Mouse (Mus musculus): ENCODE measurements around the gene Pde7b. TPM values are rescaled to one million over a fixed set of nuclear protein-coding genes. Genes with fewer than 3 reads are reported as not detected.

The Pde7b gene
- total RNA-seq, 2 experiments from 2014 or later: 37.2 to 37.9 TPM

DNA sequence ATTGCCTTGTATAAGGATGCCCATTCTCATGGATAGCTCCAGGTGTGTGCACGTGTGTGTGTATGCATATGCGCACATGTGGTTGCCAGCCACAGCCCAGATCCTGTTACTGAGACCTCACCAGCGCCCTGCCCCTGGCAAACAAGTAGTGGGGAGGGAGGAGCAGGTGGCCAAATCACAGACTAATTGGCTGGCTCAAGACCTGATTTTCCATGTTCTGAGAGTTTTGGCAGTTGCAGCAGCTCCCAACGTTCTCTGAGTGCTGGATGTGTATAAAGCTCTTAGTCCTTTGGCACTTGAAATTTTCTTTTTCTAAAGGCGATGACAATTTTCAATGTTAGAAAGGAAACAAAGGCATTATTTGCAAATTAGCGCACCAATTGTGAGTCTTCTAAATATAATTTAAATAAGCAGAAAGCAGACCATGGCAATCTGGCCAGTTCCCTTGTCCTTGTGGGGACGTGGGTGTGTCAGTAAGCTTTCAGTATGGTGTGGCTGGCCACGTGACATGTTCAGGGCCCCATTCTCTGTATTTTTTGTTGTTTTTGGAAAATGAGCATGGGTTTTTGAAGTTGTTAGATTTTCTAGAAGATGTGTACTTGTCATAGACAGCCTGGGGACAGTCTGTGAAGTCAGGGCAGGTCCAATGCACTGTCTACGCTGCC, 345.7 kb downstream of the Pde7b start:
- DNase-seq (ENCODE audit: low spot score): peak; percentile 45

DNA sequence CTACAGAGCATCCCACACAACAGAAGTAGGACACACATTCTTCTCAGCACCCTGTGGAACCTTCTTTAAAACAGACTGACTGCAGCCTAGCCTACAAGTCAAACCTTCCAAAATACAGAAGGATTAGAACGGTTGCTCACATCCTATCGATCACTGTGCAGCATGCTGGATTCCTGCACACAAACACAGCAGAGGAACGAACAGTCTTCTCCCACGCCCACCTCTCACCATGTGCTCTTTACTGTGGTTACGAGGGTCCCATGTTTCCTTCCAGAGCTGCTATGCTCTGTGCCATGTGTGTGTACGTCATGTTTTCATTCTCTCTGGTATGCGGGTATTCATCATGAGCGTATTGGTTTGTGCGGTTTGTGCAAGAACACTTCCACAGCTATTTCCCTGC, 347.3 kb downstream of the Pde7b start:
- no peak for DNase-seq (ENCODE audit: low spot score)

DNA sequence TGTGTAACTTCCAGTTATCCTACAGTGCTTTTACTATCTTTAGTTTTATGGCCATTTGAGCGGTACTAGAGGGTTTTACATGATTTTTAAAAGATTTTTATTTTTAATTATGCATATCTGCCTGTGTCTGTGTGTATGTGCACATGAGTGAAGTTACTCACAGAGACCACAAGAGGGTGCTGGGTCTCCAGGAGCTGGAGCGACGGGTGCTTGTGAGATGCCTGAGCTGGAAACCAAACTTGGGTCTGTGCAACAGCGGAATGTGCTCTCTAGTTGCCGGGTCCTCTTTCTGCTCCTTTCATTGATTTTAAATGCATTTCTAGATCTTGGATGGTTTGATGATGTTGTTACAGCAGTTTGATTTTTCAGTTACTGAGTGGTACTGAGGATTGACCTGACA, 352.8 kb downstream of the Pde7b start:
- no peak for DNase-seq (ENCODE audit: low spot score)

- DNase-seq (ENCODE audit: low spot score): no peak
Measured at GRCm38 (mm10) chr10:20362450-20363118, 362.3 kb downstream of the Pde7b start.

GRCm38 (mm10) chr10:20361542-20362449, 363.1 kb downstream of the Pde7b start:
- peak; percentile 10 for DNase-seq (ENCODE audit: low spot score)

DNA sequence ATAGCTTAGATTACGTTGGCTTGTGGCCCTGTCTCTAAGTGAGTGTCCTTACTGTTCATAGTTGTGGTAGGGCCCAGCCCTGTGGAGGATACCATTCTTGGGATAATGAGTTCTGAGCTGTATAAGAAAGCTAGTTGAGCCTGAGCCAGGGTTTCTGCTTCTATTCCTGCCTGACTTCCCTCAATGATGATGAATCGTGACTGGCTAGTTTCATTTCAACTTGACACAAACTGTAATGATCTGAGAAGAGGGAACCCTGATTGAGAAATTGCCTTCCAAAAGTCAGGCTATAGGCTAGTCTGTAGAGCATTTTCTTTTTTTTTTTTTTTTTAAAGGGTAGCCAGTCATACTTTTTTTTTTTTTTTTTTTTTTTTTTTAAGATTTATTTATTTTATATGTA, 376.0 kb downstream of the Pde7b start:
- no peak for DNase-seq (ENCODE audit: low spot score)

Other genes starting within 250 kb of the Pde7b start
- under 1 TPM; 0.50 to 0.88 TPM for gene Ahi1, start 227.5 kb upstream of the Pde7b start, total RNA-seq (2021)

Data from gastrocnemius, adult 18-20 months (tissue).